Mouse (Mus musculus): ENCODE measurements around the gene 4833427G06Rik. TPM values are rescaled to one million over a fixed set of nuclear protein-coding genes. Genes with fewer than 3 reads are reported as not detected.
"Not testable (repeated sequence)": the region's sequence is repeated elsewhere in the genome, so short reads cannot be mapped to it uniquely, and the experiment has no call there.

Gene 4833427G06Rik
- polyA plus RNA-seq (2016; fragmentation: Nextera tagmentation; extraction: Ambion mirVana), result not detected in 2 replicates

GRCm38 (mm10) chr9:51101756-51102425, at the start of gene 4833427G06Rik:
Gene 4833427G06Rik (minus strand): TSS chr9:51102078.
- H3K4me3 ChIP-seq, result peak within 1 kb of the TSS; percentile 21; the same call in 1 of the 2 replicates
- peaks cover 70% of the 10 kb centered on the region for H3K27me3 ChIP-seq (replicated peaks)
- no peaks in the 10 kb centered on the region for H3K36me3 ChIP-seq
- ATAC-seq, result 0 out of 2 replicates have a peak, but pooled peaks have one; percentile 32
- WGBS (ENCODE audit: insufficient replicate concordance), result 11% methylated on average over 27 of the region's 27 CpGs
- no peak within 1 kb of the TSS for H3K9ac ChIP-seq
- H3K9me3 ChIP-seq (replicated peaks), result no peaks in the 10 kb centered on the region
- H3K27ac ChIP-seq, result no peak within 1 kb of the TSS
- peaks cover 14% of the 10 kb centered on the region; the same call in 1 of the 2 replicates for H3K4me1 ChIP-seq
- H3K4me2 ChIP-seq, result peak within 1 kb of the TSS; percentile 75

GRCm38 (mm10) chr9:51147294-51147693, 45.4 kb upstream of the 4833427G06Rik start:
- 71% methylated on average over 5 of the region's 5 CpGs for WGBS (ENCODE audit: insufficient replicate concordance)
- ATAC-seq, result no peak

GRCm38 (mm10) chr9:51146496-51146895, 44.6 kb upstream of the 4833427G06Rik start:
- Histone ChIP-seq H3K27ac (no peak overlapping the region), H3K36me3 (no peaks in the 10 kb centered on the region), H3K4me2 (no peak overlapping the region), H3K4me1 (no peaks in the 10 kb centered on the region), H3K27me3 (replicated peaks) (peaks cover 11% of the 10 kb centered on the region; the same call in 1 of the 2 replicates), H3K9me3 (replicated peaks) (no peaks in the 10 kb centered on the region), H3K4me3 (no peak overlapping the region), H3K9ac (no peak overlapping the region)
- WGBS (ENCODE audit: insufficient replicate concordance), result 69% methylated on average over 4 of the region's 4 CpGs
- ATAC-seq, result no peak

More at GRCm38 (mm10) chr9:51147294-51147693, 45.4 kb upstream of the 4833427G06Rik start:
- Histone ChIP-seq H3K27me3 (replicated peaks) (peaks cover 19% of the 10 kb centered on the region; the same call in 1 of the 2 replicates), H3K4me3 (no peak overlapping the region), H3K36me3 (no peaks in the 10 kb centered on the region), H3K4me1 (peaks cover 5% of the 10 kb centered on the region; the same call in 1 of the 2 replicates), H3K9me3 (replicated peaks) (no peaks in the 10 kb centered on the region), H3K4me2 (no peak overlapping the region), H3K9ac (no peak overlapping the region), H3K27ac (no peak overlapping the region)

GRCm38 (mm10) chr9:51144218-51144617, 42.3 kb upstream of the 4833427G06Rik start:
- WGBS (ENCODE audit: insufficient replicate concordance), result 62% methylated on average over 6 of the region's 6 CpGs
- no peak for ATAC-seq
- H3K27me3 ChIP-seq (replicated peaks), result no peaks in the 10 kb centered on the region
- H3K9me3 ChIP-seq (replicated peaks), result no peaks in the 10 kb centered on the region
- no peaks in the 10 kb centered on the region for H3K4me1 ChIP-seq
- H3K4me3 ChIP-seq, result no peak overlapping the region
- no peak overlapping the region for H3K9ac ChIP-seq
- H3K36me3 ChIP-seq, result no peaks in the 10 kb centered on the region
- H3K27ac ChIP-seq, result no peak overlapping the region
- no peak overlapping the region for H3K4me2 ChIP-seq

- H3K4me3 ChIP-seq, result no peak overlapping the region
- 63% methylated on average over 1 of the region's 1 CpGs for WGBS (ENCODE audit: insufficient replicate concordance)
- no peaks in the 10 kb centered on the region for H3K27me3 ChIP-seq (replicated peaks)
- H3K27ac ChIP-seq, result no peak overlapping the region
- no peaks in the 10 kb centered on the region for H3K9me3 ChIP-seq (replicated peaks)
- H3K36me3 ChIP-seq, result no peaks in the 10 kb centered on the region
- H3K9ac ChIP-seq, result no peak overlapping the region
- no peak overlapping the region for H3K4me2 ChIP-seq
- no peak for ATAC-seq
- H3K4me1 ChIP-seq, result no peaks in the 10 kb centered on the region
Observed at GRCm38 (mm10) chr9:51143437-51143836, 41.6 kb upstream of the 4833427G06Rik start.

- H3K4me3 ChIP-seq, result no peak overlapping the region
- no peak overlapping the region for H3K9ac ChIP-seq
- H3K27me3 ChIP-seq (replicated peaks), result no peaks in the 10 kb centered on the region
- H3K27ac ChIP-seq, result no peak overlapping the region
- no peaks in the 10 kb centered on the region for H3K36me3 ChIP-seq
- 67% methylated on average over 3 of the region's 3 CpGs for WGBS (ENCODE audit: insufficient replicate concordance)
- ATAC-seq, result no peak
- H3K4me1 ChIP-seq, result peaks cover 11% of the 10 kb centered on the region
- no peak overlapping the region for H3K4me2 ChIP-seq
- no peaks in the 10 kb centered on the region for H3K9me3 ChIP-seq (replicated peaks)
Observed at GRCm38 (mm10) chr9:51140711-51141110, 38.8 kb upstream of the 4833427G06Rik start.

GRCm38 (mm10) chr9:51139401-51139800, 37.5 kb upstream of the 4833427G06Rik start:
- H3K4me2 ChIP-seq; H3K4me3 ChIP-seq; H3K27ac ChIP-seq; H3K36me3 ChIP-seq; H3K27me3 ChIP-seq (replicated peaks); H3K9me3 ChIP-seq (replicated peaks); ATAC-seq; H3K9ac ChIP-seq: not testable (repeated sequence)
- peaks cover 11% of the 10 kb centered on the region for H3K4me1 ChIP-seq
- WGBS (ENCODE audit: insufficient replicate concordance), result 37% methylated on average over 1 of the region's 1 CpGs

GRCm38 (mm10) chr9:51138301-51138700, 36.4 kb upstream of the 4833427G06Rik start:
- ATAC-seq, result no peak
- H3K9me3 ChIP-seq (replicated peaks), result no peaks in the 10 kb centered on the region
- H3K4me1 ChIP-seq, result peaks cover 11% of the 10 kb centered on the region
- H3K27ac ChIP-seq, result no peak overlapping the region
- H3K27me3 ChIP-seq (replicated peaks), result no peaks in the 10 kb centered on the region
- 69% methylated on average over 1 of the region's 1 CpGs for WGBS (ENCODE audit: insufficient replicate concordance)
- no peak overlapping the region for H3K4me3 ChIP-seq
- no peak overlapping the region for H3K4me2 ChIP-seq
- no peaks in the 10 kb centered on the region for H3K36me3 ChIP-seq
- no peak overlapping the region for H3K9ac ChIP-seq

GRCm38 (mm10) chr9:51137836-51138235, 36.0 kb upstream of the 4833427G06Rik start:
- peaks cover 11% of the 10 kb centered on the region for H3K4me1 ChIP-seq
- H3K27me3 ChIP-seq (replicated peaks), result no peaks in the 10 kb centered on the region
- H3K4me2 ChIP-seq, result no peak overlapping the region
- no peak overlapping the region for H3K27ac ChIP-seq
- ATAC-seq, result peak; percentile 78
- WGBS (ENCODE audit: insufficient replicate concordance), result 63% methylated on average over 1 of the region's 1 CpGs
- no peak overlapping the region for H3K9ac ChIP-seq
- H3K36me3 ChIP-seq, result no peaks in the 10 kb centered on the region
- H3K9me3 ChIP-seq (replicated peaks), result no peaks in the 10 kb centered on the region
- no peak overlapping the region for H3K4me3 ChIP-seq

GRCm38 (mm10) chr9:51137432-51137831, 35.6 kb upstream of the 4833427G06Rik start:
- Histone ChIP-seq H3K27me3 (replicated peaks) (no peaks in the 10 kb centered on the region), H3K27ac (no peak overlapping the region), H3K36me3 (no peaks in the 10 kb centered on the region), H3K9ac (no peak overlapping the region), H3K4me2 (no peak overlapping the region), H3K9me3 (replicated peaks) (no peaks in the 10 kb centered on the region), H3K4me3 (no peak overlapping the region), H3K4me1 (peaks cover 11% of the 10 kb centered on the region)
- peak; percentile 63 for ATAC-seq
- 19% methylated on average over 4 of the region's 4 CpGs for WGBS (ENCODE audit: insufficient replicate concordance)

GRCm38 (mm10) chr9:51136985-51137384, 35.1 kb upstream of the 4833427G06Rik start:
- 44% methylated on average over 3 of the region's 3 CpGs for WGBS (ENCODE audit: insufficient replicate concordance)
- Histone ChIP-seq H3K27me3 (replicated peaks) (no peaks in the 10 kb centered on the region), H3K9ac (no peak overlapping the region), H3K36me3 (no peaks in the 10 kb centered on the region), H3K4me1 (peaks cover 11% of the 10 kb centered on the region), H3K4me3 (no peak overlapping the region), H3K4me2 (no peak overlapping the region), H3K9me3 (replicated peaks) (no peaks in the 10 kb centered on the region), H3K27ac (no peak overlapping the region)
- ATAC-seq, result no peak

- ATAC-seq, result no peak
- 37% methylated on average over 4 of the region's 4 CpGs for WGBS (ENCODE audit: insufficient replicate concordance)
- no peak overlapping the region for H3K4me2 ChIP-seq
- no peaks in the 10 kb centered on the region for H3K36me3 ChIP-seq
- H3K27me3 ChIP-seq (replicated peaks), result peaks cover 4% of the 10 kb centered on the region; the same call in 1 of the 2 replicates
- H3K9me3 ChIP-seq (replicated peaks), result no peaks in the 10 kb centered on the region
- H3K4me1 ChIP-seq, result no peaks in the 10 kb centered on the region
- H3K4me3 ChIP-seq, result no peak overlapping the region
- no peak overlapping the region for H3K9ac ChIP-seq
- no peak overlapping the region for H3K27ac ChIP-seq
Observed at GRCm38 (mm10) chr9:51114767-51115166, 12.9 kb upstream of the 4833427G06Rik start.

All from liver, embryonic 12.5 days (tissue).